Mouse (Mus musculus): ENCODE measurements at regions not wholly inside any gene's neighbourhood (a gene's known extent, or its start where the extent isn't known, plus 50 kb on each side); places are given as distances from the start of the nearest gene placed in this dataset.

GRCm38 (mm10) chr11:113100800-113101199 is 318.8 kb downstream of the Sox9 start:
- TF ChIP-seq GATA1 (IDR thresholded peaks at IDR 0.05; ENCODE audit: low read length): no peak
- no peak for TF ChIP-seq TAL1 (IDR thresholded peaks at IDR 0.05; ENCODE audit: low read length)

Measured in erythroblast, embryonic 14.5 days (primary cell).